Mouse (Mus musculus): ENCODE measurements around the gene Atp1a4.

GRCm38 (mm10) chr1:172213771-172214170, 44.4 kb downstream of the Atp1a4 start:
- TF ChIP-seq CTCF (IDR thresholded peaks at IDR 0.05; ENCODE audit: low read depth) (no peak), EP300 (optimal IDR thresholded peaks at IDR 0.05) (no peak)
